Mouse (Mus musculus) left cerebral cortex, postnatal 4 days (tissue): Measurements from ENCODE around the gene Olfr493. TPM values are rescaled to one million over a fixed set of nuclear protein-coding genes. Genes with fewer than 3 reads are reported as not detected.

Source experiments
- DNase-seq: peaks from one replicate; pipeline ENCODE4 v3.0.0-alpha.2; 2022
- intact Hi-C: fragments of 180-260 bp; cut with DNase I; formaldehyde crosslinking; loops from one replicate; pipeline ENCODE4 v1.15.1; 2025
- total RNA-seq, 2 experiments: library from RNA; stranded (reverse); gene quantifications; 2 replicates each; pipeline ENCODE4 v1.2.3; 2021

The Olfr493 gene
- not detected for total RNA-seq

DNA sequence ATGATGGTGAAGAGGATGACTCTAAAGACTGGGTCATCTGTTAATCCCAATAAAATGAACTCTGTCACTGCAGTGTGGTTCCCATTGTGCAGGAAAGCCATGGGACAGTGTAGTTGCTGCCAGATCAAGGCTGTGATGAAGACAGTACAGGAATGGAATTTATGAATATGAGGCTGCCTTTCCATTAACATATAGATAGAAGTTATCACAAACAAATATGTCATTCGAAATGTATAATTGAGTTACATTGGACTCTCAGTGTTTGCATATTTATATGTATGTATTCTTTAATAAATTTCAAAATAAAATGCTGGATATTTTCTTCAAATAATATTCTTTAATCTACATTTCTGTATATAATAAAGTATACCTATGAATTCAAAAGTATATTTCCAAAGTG is at the start of gene Olfr493:
Gene Olfr493, minus strand, starts transcription at position 101 of the 400 bp plus-strand sequence.
- DNase-seq = no peak
- intact Hi-C loops = no loop called here

DNA sequence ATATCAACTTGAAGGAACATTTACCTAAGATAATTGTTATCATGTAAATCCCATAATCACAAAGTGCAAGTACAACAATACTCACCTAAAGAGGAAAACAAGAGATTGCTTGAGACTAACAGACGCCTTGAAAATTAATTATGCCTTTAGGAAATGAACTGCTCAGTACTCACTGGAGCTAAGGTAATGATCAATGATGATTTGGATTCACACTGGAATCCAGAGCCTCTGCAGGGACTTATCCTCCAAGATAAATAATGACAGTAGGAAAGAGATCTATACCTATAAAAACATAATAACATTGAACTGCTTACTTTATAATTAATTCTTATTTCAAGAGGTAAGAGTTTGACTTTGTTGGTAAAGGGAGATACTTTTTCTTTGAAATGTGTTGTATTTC is 46.1 kb upstream of the Olfr493 start, which contains the start of gene Olfr495:
Gene Olfr495, plus strand, starts transcription at position 301 of the 400 bp plus-strand sequence.
- intact Hi-C loops = no loop called here
- no peak for DNase-seq

- no peak for DNase-seq
- intact Hi-C loops = no loop called here
Observed at GRCm38 (mm10) chr7:108365035-108365434, 18.3 kb upstream of the Olfr493 start, which contains the start of gene Olfr494. TSS of gene Olfr494 (plus strand) at chr7:108365335.

- DNase-seq = no peak
- intact Hi-C loops = no loop called here
Observed at GRCm38 (mm10) chr7:108323574-108323973, 23.2 kb downstream of the Olfr493 start, which contains the start of gene Olfr492. TSS of gene Olfr492 (minus strand) at chr7:108323674.

DNA sequence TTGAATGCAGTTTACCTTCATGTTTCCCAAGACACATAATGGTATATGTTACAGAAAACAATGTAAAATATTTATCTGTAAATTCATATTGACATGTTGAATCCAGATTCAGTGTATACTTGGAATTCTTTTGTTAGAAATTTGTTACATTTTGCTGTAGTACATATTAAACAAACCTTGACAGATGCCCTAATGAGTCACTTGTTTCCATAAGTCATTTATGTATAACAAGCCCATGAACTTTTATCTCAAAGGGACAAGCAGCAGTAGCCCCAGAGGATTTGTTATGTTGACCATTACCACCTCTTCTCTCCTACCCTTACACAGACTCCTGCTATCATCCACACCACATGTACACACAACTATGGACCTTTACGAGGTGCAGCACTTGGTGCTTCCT is 33.6 kb downstream of the Olfr493 start, which contains the start of gene Olfr491:
Gene Olfr491, plus strand, starts transcription at position 301 of the 400 bp plus-strand sequence.
- intact Hi-C loops = no loop called here
- DNase-seq = no peak

Other genes starting within 250 kb of the Olfr493 start
- 1 to 10 TPM; 1.7 to 1.9 TPM for gene Olfr482, start 249.4 kb downstream of the Olfr493 start, total RNA-seq
- not detected for gene Olfr483, start 246.1 kb downstream of the Olfr493 start, total RNA-seq
- gene Olfr484, start 219.5 kb downstream of the Olfr493 start, total RNA-seq = not detected
- not detected for gene Olfr485, start 187.1 kb downstream of the Olfr493 start, total RNA-seq
- gene Olfr486, start 174.2 kb downstream of the Olfr493 start, total RNA-seq = not detected
- not detected for gene Olfr487, start 132.3 kb downstream of the Olfr493 start, total RNA-seq
- not detected for gene Olfr488, start 88.6 kb downstream of the Olfr493 start, total RNA-seq
- not detected for gene Olfr490, start 58.0 kb downstream of the Olfr493 start, total RNA-seq
- gene Olfr491, start 33.5 kb downstream of the Olfr493 start, total RNA-seq = not detected
- gene Olfr492, start 23.3 kb downstream of the Olfr493 start, total RNA-seq = not detected
- not detected for gene Olfr494, start 18.4 kb upstream of the Olfr493 start, total RNA-seq
- not detected for gene Olfr495, start 46.2 kb upstream of the Olfr493 start, total RNA-seq
- not detected for gene Olfr497, start 73.4 kb upstream of the Olfr493 start, total RNA-seq
- not detected for gene Olfr498, start 118.3 kb upstream of the Olfr493 start, total RNA-seq
- not detected for gene Olfr502, start 178.1 kb upstream of the Olfr493 start, total RNA-seq
- gene Olfr503, start 197.5 kb upstream of the Olfr493 start, total RNA-seq = not detected
- not detected for gene Olfr504, start 218.8 kb upstream of the Olfr493 start, total RNA-seq